In the genomic region with DNA sequence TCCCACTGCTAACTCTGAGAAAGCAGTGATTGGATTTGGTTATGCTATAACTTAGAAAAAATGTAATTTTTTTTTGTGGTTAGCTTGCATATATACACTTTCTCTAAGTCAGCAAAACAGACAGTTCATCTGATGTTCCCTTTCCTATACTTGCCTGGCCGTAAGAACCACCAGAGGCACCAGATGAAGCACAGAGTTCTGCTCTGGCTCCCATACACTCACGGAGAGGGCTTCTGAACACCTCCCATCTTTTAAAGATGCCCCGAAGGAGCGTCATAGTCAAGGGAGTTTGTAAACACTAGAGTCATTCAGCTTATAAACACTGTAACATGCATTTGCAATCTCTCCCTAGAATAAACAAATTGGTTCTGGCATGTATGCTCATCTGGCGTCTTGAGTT, we compare ENCODE assay signal across 20 mouse cellular contexts. TPM values are rescaled to one million over a fixed set of nuclear protein-coding genes. Genes with fewer than 3 reads are reported as not detected.
DNase-seq lines count a peak whose midpoint lies in the region; ATAC-seq and TF ChIP-seq lines count a peak whose summit lies in the region.
"Had no signal": no experiment of that assay in that cellular context is flagged by ENCODE, and none has a peak within 500 bp of the region (broad histone marks: within the 10 kb centered on the region; RNA-seq: fewer than 3 reads in every experiment).

No protein-coding gene starts in this region.

- TF ChIP-seq POLR2A in lung, adult 2 months (IDR thresholded peaks at IDR 0.05; ENCODE audit: borderline replicate concordance, extremely low read depth, low read depth, low read length) = no peak

- H3K9ac ChIP-seq in forebrain, postnatal 0 days = no peak overlapping the region
- H3K9ac ChIP-seq in forebrain, embryonic 16.5 days (replicated peaks; ENCODE audit: low read depth, low read length) = no peak overlapping the region
- H3K9ac ChIP-seq in lung, embryonic 16.5 days (ENCODE audit: low read length) = no peak overlapping the region
- no peak overlapping the region for H3K9ac ChIP-seq in embryonic facial prominence, embryonic 13.5 days
- H3K9ac ChIP-seq in embryonic facial prominence, embryonic 14.5 days (ENCODE audit: low read depth, low read length) = no peak overlapping the region
- H3K9ac ChIP-seq: forebrain, embryonic 12.5 days had no signal

- H3K9me3 ChIP-seq in forebrain, postnatal 0 days (ENCODE audit: low read length) = no peaks in the 10 kb centered on the region
- no peaks in the 10 kb centered on the region for H3K9me3 ChIP-seq in forebrain, embryonic 16.5 days (ENCODE audit: control insufficient read depth, low read length)
- H3K9me3 ChIP-seq in lung, embryonic 16.5 days (ENCODE audit: control insufficient read depth, low read length) = no peaks in the 10 kb centered on the region
- H3K9me3 ChIP-seq in embryonic facial prominence, embryonic 13.5 days = no peaks in the 10 kb centered on the region
- H3K9me3 ChIP-seq in embryonic facial prominence, embryonic 14.5 days (ENCODE audit: control insufficient read depth, low read length) = no peaks in the 10 kb centered on the region
- H3K9me3 ChIP-seq: forebrain, embryonic 10.5 days; forebrain, embryonic 12.5 days had no signal

- no peak overlapping the region for H3K4me2 ChIP-seq in forebrain, postnatal 0 days (ENCODE audit: low read depth)
- no peak overlapping the region for H3K4me2 ChIP-seq in forebrain, embryonic 16.5 days (ENCODE audit: low read length)
- H3K4me2 ChIP-seq in lung, embryonic 16.5 days (ENCODE audit: low read depth, low read length) = no peak overlapping the region
- H3K4me2 ChIP-seq in embryonic facial prominence, embryonic 13.5 days = no peak overlapping the region
- no peak overlapping the region for H3K4me2 ChIP-seq in embryonic facial prominence, embryonic 14.5 days (ENCODE audit: low read depth, low read length)
- H3K4me2 ChIP-seq: forebrain, embryonic 12.5 days had no signal

- no peaks in the 10 kb centered on the region for H3K27me3 ChIP-seq in forebrain, postnatal 0 days (ENCODE audit: insufficient read depth, low read length)
- H3K27me3 ChIP-seq in forebrain, embryonic 16.5 days (replicated peaks; ENCODE audit: control insufficient read depth, insufficient read depth, low read length) = no peaks in the 10 kb centered on the region
- H3K27me3 ChIP-seq in lung, embryonic 16.5 days (ENCODE audit: control insufficient read depth, insufficient read depth, low read depth, low read length) = no peaks in the 10 kb centered on the region
- H3K27me3 ChIP-seq in embryonic facial prominence, embryonic 13.5 days = no peaks in the 10 kb centered on the region
- no peaks in the 10 kb centered on the region for H3K27me3 ChIP-seq in embryonic facial prominence, embryonic 14.5 days (replicated peaks; ENCODE audit: control insufficient read depth, insufficient read depth, low read length)
- H3K27me3 ChIP-seq: forebrain, embryonic 12.5 days had no signal

- peak; percentile 7 for DNase-seq in forebrain, postnatal 0 days
- DNase-seq in lung, adult 2 months = no peak
- peak; percentile 53 for DNase-seq in embryonic facial prominence, embryonic 14.5 days (ENCODE audit: low spot score)
- no peak for DNase-seq in kidney, adult 11 months
- no peak for DNase-seq in cerebellum, postnatal 10 days
- DNase-seq: adrenal gland, adult 2 months; adrenal gland, postnatal 10 days; adrenal gland, postnatal 25 days; cerebellum, adult 11 months; cerebellum, adult 18-20 months; cerebellum, adult 8-10 months; cerebellum, adult 9-11 months; cerebellum, postnatal 25 days had no signal

- no peaks in the 10 kb centered on the region for H3K36me3 ChIP-seq in forebrain, postnatal 0 days (ENCODE audit: insufficient read depth)
- no peaks in the 10 kb centered on the region for H3K36me3 ChIP-seq in forebrain, embryonic 16.5 days (ENCODE audit: control insufficient read depth, insufficient read depth)
- no peaks in the 10 kb centered on the region for H3K36me3 ChIP-seq in lung, embryonic 16.5 days (ENCODE audit: control insufficient read depth, insufficient read depth, low read length)
- no peaks in the 10 kb centered on the region for H3K36me3 ChIP-seq in embryonic facial prominence, embryonic 13.5 days
- no peaks in the 10 kb centered on the region for H3K36me3 ChIP-seq in embryonic facial prominence, embryonic 14.5 days (ENCODE audit: control insufficient read depth, insufficient read depth, low read length)
- H3K36me3 ChIP-seq: forebrain, embryonic 10.5 days; forebrain, embryonic 12.5 days had no signal

- no peak for TF ChIP-seq CTCF in forebrain, postnatal 0 days (IDR thresholded peaks at IDR 0.05; ENCODE audit: low read depth)
- TF ChIP-seq CTCF in lung, adult 2 months (IDR thresholded peaks at IDR 0.05; ENCODE audit: insufficient read depth, low read length) = no peak

- ATAC-seq in forebrain, postnatal 0 days = no peak
- no peak for ATAC-seq in forebrain, embryonic 16.5 days
- peak; percentile 15; the same call in 1 of the 2 replicates for ATAC-seq in lung, embryonic 16.5 days (ENCODE audit: low read depth)
- peak; percentile 72; the same call in 1 of the 2 replicates for ATAC-seq in embryonic facial prominence, embryonic 13.5 days (ENCODE audit: insufficient number of reproducible peaks, insufficient read depth, low FRiP score, low TSS enrichment, low read depth)
- ATAC-seq in embryonic facial prominence, embryonic 14.5 days (ENCODE audit: low read depth) = peak; percentile 50; the same call in 1 of the 2 replicates
- ATAC-seq: forebrain, embryonic 14.5 days had no signal

- no peak overlapping the region for H3K4me3 ChIP-seq in forebrain, postnatal 0 days (ENCODE audit: low read depth, low read length)
- H3K4me3 ChIP-seq in forebrain, embryonic 16.5 days (replicated peaks; ENCODE audit: low read length) = no peak overlapping the region
- H3K4me3 ChIP-seq in lung, embryonic 16.5 days (ENCODE audit: low read length) = no peak overlapping the region
- H3K4me3 ChIP-seq in lung, adult 2 months (replicated peaks; ENCODE audit: extremely low read depth, low read depth, low read length) = no peak overlapping the region
- no peak overlapping the region for H3K4me3 ChIP-seq in embryonic facial prominence, embryonic 13.5 days
- H3K4me3 ChIP-seq in embryonic facial prominence, embryonic 14.5 days (ENCODE audit: low read depth, low read length) = no peak overlapping the region
- H3K4me3 ChIP-seq: erythroblast, embryonic 14.5 days; forebrain, embryonic 10.5 days; forebrain, embryonic 12.5 days had no signal

- no peaks in the 10 kb centered on the region for H3K4me1 ChIP-seq in forebrain, postnatal 0 days (ENCODE audit: insufficient read depth)
- H3K4me1 ChIP-seq in forebrain, embryonic 16.5 days (replicated peaks; ENCODE audit: control insufficient read depth, insufficient read depth, low read length) = no peaks in the 10 kb centered on the region
- H3K4me1 ChIP-seq in lung, embryonic 16.5 days (replicated peaks; ENCODE audit: control insufficient read depth, insufficient read depth, low read length) = no peaks in the 10 kb centered on the region
- H3K4me1 ChIP-seq in lung, adult 2 months (ENCODE audit: control insufficient read depth, insufficient read depth, low read length) = no peaks in the 10 kb centered on the region
- H3K4me1 ChIP-seq in embryonic facial prominence, embryonic 13.5 days = peaks cover 8% of the 10 kb centered on the region; the same call in 1 of the 2 replicates
- no peaks in the 10 kb centered on the region for H3K4me1 ChIP-seq in embryonic facial prominence, embryonic 14.5 days (ENCODE audit: control insufficient read depth, insufficient read depth, low read length)
- H3K4me1 ChIP-seq: forebrain, embryonic 10.5 days; forebrain, embryonic 12.5 days had no signal

- H3K27ac ChIP-seq in forebrain, postnatal 0 days (ENCODE audit: low read depth, low read length) = no peak overlapping the region
- H3K27ac ChIP-seq in forebrain, embryonic 16.5 days (ENCODE audit: low read length) = no peak overlapping the region
- H3K27ac ChIP-seq in lung, embryonic 16.5 days (ENCODE audit: low read length) = no peak overlapping the region
- 0 out of 2 replicates have a peak overlapping the region, but pooled peaks have one; percentile 69 for H3K27ac ChIP-seq in embryonic facial prominence, embryonic 13.5 days
- no peak overlapping the region for H3K27ac ChIP-seq in embryonic facial prominence, embryonic 14.5 days (replicated peaks; ENCODE audit: low read depth, low read length)
- H3K27ac ChIP-seq: forebrain, embryonic 10.5 days; forebrain, embryonic 12.5 days had no signal

- WGBS in forebrain, postnatal 0 days = 75% methylated on average over 5 of the region's 5 CpGs
- 83% methylated on average over 5 of the region's 5 CpGs for whole genome bisulfite sequencing in forebrain, embryonic 16.5 days
- 43% methylated on average over 5 of the region's 5 CpGs for WGBS in lung, embryonic 16.5 days
- WGBS in lung, adult 2 months = 48% methylated on average over 5 of the region's 5 CpGs
- WGBS in embryonic facial prominence, embryonic 13.5 days = 43% methylated on average over 5 of the region's 5 CpGs
- WGBS in embryonic facial prominence, embryonic 14.5 days = 58% methylated on average over 5 of the region's 5 CpGs

RNA-seq across cellular contexts. Expression of gene Stard3nl, which starts 32.5 kb away (rescaled TPM):
- 106 and 119 TPM in 2 replicates for total RNA-seq in forebrain, postnatal 0 days (2014; rRNA removed)
- polyA plus RNA-seq in forebrain, postnatal 0 days (2015; fragmentation: Nextera tagmentation; extraction: Ambion mirVana) = 180 and 199 TPM in 2 replicates
- 188 and 193 TPM in 2 replicates for polyA plus RNA-seq in forebrain, embryonic 16.5 days (2015; fragmentation: Nextera tagmentation; extraction: Ambion mirVana)
- 102 and 107 TPM in 2 replicates for polyA plus RNA-seq in lung, embryonic 16.5 days (2015; fragmentation: Nextera tagmentation; extraction: Ambion mirVana)
- polyA plus RNA-seq in lung, adult 2 months (2012; rRNA removed) = 35.0 and 44.2 TPM in 2 replicates
- polyA plus RNA-seq in embryonic facial prominence, embryonic 13.5 days (2015; fragmentation: Nextera tagmentation; extraction: Ambion mirVana) = 111 and 121 TPM in 2 replicates
- polyA plus RNA-seq in embryonic facial prominence, embryonic 14.5 days (2014; fragmentation: Nextera tagmentation; extraction: Ambion mirVana) = 97.8 and 101 TPM in 2 replicates

Comparison
In these comparisons a context has a peak if more than half of its experiments do, and no peak if none do; other contexts are left out.
1. ATAC-seq: peak in lung, embryonic 16.5 days (single experiment), embryonic facial prominence, embryonic 13.5 days (single experiment) and embryonic facial prominence, embryonic 14.5 days (single experiment); none in forebrain, postnatal 0 days (single experiment) and forebrain, embryonic 16.5 days (single experiment).
2. DNase-seq: peak in forebrain, postnatal 0 days (single experiment) and embryonic facial prominence, embryonic 14.5 days (single experiment); none in lung, adult 2 months (single experiment), kidney, adult 11 months (single experiment) and cerebellum, postnatal 10 days (0 of 2).